Mouse (Mus musculus): ENCODE measurements at regions not wholly inside any gene's neighbourhood (a gene's known extent, or its start where the extent isn't known, plus 50 kb on each side); places are given as distances from the start of the nearest gene placed in this dataset.

DNA sequence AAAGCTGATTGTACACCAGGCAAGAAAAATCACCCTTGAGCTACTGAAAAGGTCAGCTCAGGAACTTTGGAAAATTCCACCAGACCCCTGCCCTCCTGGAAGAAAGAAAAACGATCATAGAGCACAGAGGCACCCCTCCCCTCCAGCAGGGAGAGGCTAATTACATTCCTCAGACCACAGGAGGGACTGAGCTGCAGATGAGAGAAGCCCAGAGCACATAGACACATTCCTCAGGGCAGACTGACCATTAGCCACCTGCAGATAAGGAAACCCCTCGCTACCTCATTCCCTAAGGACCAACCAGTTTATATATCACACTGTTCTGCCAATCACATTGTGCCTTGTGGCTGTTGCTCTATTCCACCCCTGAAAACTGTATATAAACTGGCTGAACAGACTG is 230.3 kb downstream of the Parp8 start:
- TF ChIP-seq GATA1 (IDR thresholded peaks at IDR 0.05; ENCODE audit: borderline replicate concordance, low read length) (no peak), FLI1 (IDR thresholded peaks at IDR 0.05; ENCODE audit: low read length) (no peak)

All from megakaryocyte, embryonic 14.5 days (primary cell).